Mouse (Mus musculus) testis, adult 2 months (tissue): Measurements from ENCODE around the gene Cfap43.

ENCODE experiments used
- CTCF ChIP-seq: fragments of 200-500 bp; IDR thresholded peaks from 2 replicates; pipeline ENCODE4 v1.5.1; 2012; ENCODE audit warnings: low read depth, mild to moderate bottlenecking, inconsistent platforms, low read length, moderate library complexity; ENCODE audit not compliant: control insufficient read depth, insufficient read depth, insufficient replicate concordance
- POLR2A ChIP-seq: fragments of 200-500 bp; IDR thresholded peaks from 2 replicates; pipeline ENCODE4 v1.6.1; 2012; ENCODE audit warnings: low read depth, mild to moderate bottlenecking, inconsistent platforms, low read length, moderate library complexity; ENCODE audit not compliant: control insufficient read depth

DNA sequence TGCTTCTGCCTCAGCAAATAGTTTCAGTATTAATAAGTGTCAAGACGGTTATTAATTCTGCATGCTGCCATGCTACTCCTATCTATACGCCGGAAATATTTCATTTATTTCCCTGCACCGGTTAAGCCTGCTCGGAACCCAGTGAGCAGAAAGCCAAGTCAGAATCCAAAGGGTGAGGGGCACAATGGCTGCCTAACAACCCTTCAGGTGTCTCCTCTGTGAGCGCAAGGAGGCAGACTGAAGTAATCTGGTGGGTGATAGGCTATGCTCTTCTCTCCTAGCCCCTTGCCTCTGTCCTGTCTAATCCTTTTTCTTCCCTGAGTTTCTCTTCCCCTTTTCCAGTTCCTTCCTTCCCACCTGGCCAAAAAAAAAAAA, 81.6 kb downstream of the Cfap43 start:
- TF ChIP-seq POLR2A (no peak), CTCF (no peak)
